Mouse (Mus musculus) ES-Bruce4 (cell line): ENCODE measurements around the gene Gtf2f2.

Source experiments
- CTCF ChIP-seq: IDR thresholded peaks from one replicate; pipeline ENCODE4 v1.8.1; 2011; ENCODE audit warnings: low read depth, low read length
- EP300 ChIP-seq: IDR thresholded peaks from 2 replicates; pipeline ENCODE4 v1.6.1; 2011; ENCODE audit warnings: low read depth, low read length; ENCODE audit not compliant: insufficient read depth

DNA sequence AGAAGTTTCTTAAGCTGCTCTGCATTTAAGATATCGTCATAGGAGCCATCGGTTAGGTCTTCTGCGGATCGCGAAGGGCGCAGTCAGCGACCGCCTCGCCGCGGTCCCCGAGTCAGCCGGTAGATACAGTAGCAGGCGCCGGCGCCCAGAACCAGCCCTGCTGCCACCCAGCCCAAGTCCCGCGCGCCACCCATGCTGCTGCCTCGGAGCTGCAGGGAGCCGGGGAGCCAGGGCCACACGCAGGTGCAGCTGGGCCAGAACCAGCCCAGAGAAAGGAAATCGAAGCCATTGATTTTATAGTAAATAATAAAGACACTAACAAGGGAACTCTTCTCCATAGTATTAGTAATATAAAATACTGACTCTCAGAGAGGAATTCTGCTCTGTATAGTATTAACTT lies 79.4 kb downstream of the Gtf2f2 start:
- TF ChIP-seq EP300 (no peak), CTCF (no peak)
